Mouse (Mus musculus): ENCODE measurements around the gene Nploc4. TPM values are rescaled to one million over a fixed set of nuclear protein-coding genes. Genes with fewer than 3 reads are reported as not detected.
A peak's percentile ranks its signal among the peaks of the same experiment; 100 is the strongest.

The Nploc4 gene
- total and polyA plus RNA-seq, 3 experiments = 40.6 to 115 (median 50.4) TPM

DNA sequence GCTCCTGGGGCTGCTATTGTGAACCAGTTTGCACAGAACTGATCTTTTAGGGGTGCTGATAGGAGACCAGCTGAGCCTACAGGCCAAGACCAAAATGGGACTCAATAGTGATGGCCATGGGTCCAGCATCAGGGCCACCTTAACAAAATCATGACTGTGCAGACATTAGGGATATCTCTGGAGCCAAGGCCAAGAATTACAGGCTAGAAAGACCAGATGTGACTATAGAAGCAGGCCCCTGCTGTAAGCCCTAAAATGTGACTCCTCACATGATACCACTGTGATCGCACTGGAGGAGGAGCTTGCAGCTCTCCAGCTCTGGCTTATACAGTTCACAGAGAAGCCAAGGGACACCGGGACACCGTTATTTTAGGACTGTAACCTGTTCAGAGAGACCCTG lies 4.8 kb upstream of the Nploc4 start, which contains the start of gene Tspan10:
TSS of gene Tspan10 (plus strand) at position 301 of the 400 bp plus-strand sequence.
- no peak within 1 kb of the TSS for H3K27ac ChIP-seq (ENCODE audit: insufficient read depth, low read depth)
- dilution Hi-C loops (cut with MboI; ENCODE audit: extremely low pct_ligation_motif_present, extremely low pct_unique_long_range_greater_than_20kb, low sequenced_read_pairs) (no loop called here), in situ Hi-C loops (cut with MboI; ENCODE audit: low pct_ligation_motif_present, low pct_unique_long_range_greater_than_20kb, low sequenced_read_pairs) (no loop called here)
- no peaks in the 10 kb centered on the region for H3K36me3 ChIP-seq (replicated peaks in 1 of 2; ENCODE audit: control insufficient read depth in 1 of 2, insufficient read depth in 1 of 2, low read length in 1 of 2)
- no peak within 1 kb of the TSS for H3K9ac ChIP-seq (ENCODE audit: insufficient read depth, low read depth)
- DNase-seq (ENCODE audit: extremely low read depth) = no peak
- H3K4me2 ChIP-seq (ENCODE audit: insufficient read depth, low read depth, poor library complexity, severe bottlenecking) = no peak within 1 kb of the TSS
- no peaks in the 10 kb centered on the region for H3K27me3 ChIP-seq (replicated peaks)
- H3K9me3 ChIP-seq (replicated peaks; ENCODE audit: low read length) = no peaks in the 10 kb centered on the region
- peaks cover 19 to 29% of the 10 kb centered on the region in 2 experiments for H3K4me1 ChIP-seq (ENCODE audit: control insufficient read depth in 1 of 2, insufficient read depth in 2 of 2)
- no peak within 1 kb of the TSS for H3K4me3 ChIP-seq (replicated peaks in 1 of 3; ENCODE audit: low read depth in 2 of 3, low read length in 2 of 3, poor library complexity in 1 of 3)
- TF ChIP-seq NRF1 (IDR thresholded peaks at IDR 0.05; ENCODE audit: low read depth, low read length) (no peak), MEF2A (IDR thresholded peaks at IDR 0.05; ENCODE audit: borderline replicate concordance, low read depth, low read length) (no peak), GABPA (IDR thresholded peaks at IDR 0.05; ENCODE audit: insufficient replicate concordance, low read depth, low read length) (no peak), SMC3 (IDR thresholded peaks at IDR 0.05; ENCODE audit: low read depth, low read length) (no peak)
- peaks cover 1% of the 10 kb centered on the region for H3K79me2 ChIP-seq (replicated peaks; ENCODE audit: control insufficient read depth, extremely low read depth, insufficient read depth, poor library complexity, severe bottlenecking)

GRCm38 (mm10) chr11:120437857-120438385 lies 413 bp upstream of the Nploc4 start:
- H3K4me3 ChIP-seq (replicated peaks in 1 of 3; ENCODE audit: low read depth in 2 of 3, low read length in 2 of 3, poor library complexity in 1 of 3) = peak overlapping the region; percentile 43 to 86 (median 50)
- H3K27ac ChIP-seq (ENCODE audit: insufficient read depth, low read depth) = no peak overlapping the region
- H3K79me2 ChIP-seq (replicated peaks; ENCODE audit: control insufficient read depth, extremely low read depth, insufficient read depth, poor library complexity, severe bottlenecking) = peaks cover 36% of the 10 kb centered on the region
- dilution Hi-C loops (cut with MboI; ENCODE audit: extremely low pct_ligation_motif_present, extremely low pct_unique_long_range_greater_than_20kb, low sequenced_read_pairs) = no loop called here
- DNase-seq (ENCODE audit: extremely low read depth) = no peak
- peak overlapping the region; percentile 79 for H3K9ac ChIP-seq (ENCODE audit: insufficient read depth, low read depth)
- H3K36me3 ChIP-seq (replicated peaks in 1 of 2; ENCODE audit: control insufficient read depth in 1 of 2, insufficient read depth in 1 of 2, low read length in 1 of 2) = peaks cover 20 to 27% of the 10 kb centered on the region in 2 experiments
- no peaks in the 10 kb centered on the region for H3K9me3 ChIP-seq (replicated peaks; ENCODE audit: low read length)
- H3K4me2 ChIP-seq (ENCODE audit: insufficient read depth, low read depth, poor library complexity, severe bottlenecking) = no peak overlapping the region
- H3K4me1 ChIP-seq (ENCODE audit: control insufficient read depth in 1 of 2, insufficient read depth in 2 of 2) = peaks cover 3 to 17% of the 10 kb centered on the region in 2 experiments; a peak in 3 of 4 replicates
- in situ Hi-C loops (cut with MboI; ENCODE audit: low pct_ligation_motif_present, low pct_unique_long_range_greater_than_20kb, low sequenced_read_pairs) = loop anchor here (5.0 kb wide), 1 partner anchor 34 kb away; no protein-coding TSS in a partner anchor
- TF ChIP-seq MAZ (IDR thresholded peaks at IDR 0.05; ENCODE audit: low read depth, low read length) = peak; percentile 8; the same call in 1 of the 2 replicates
- no peak for TF ChIP-seq ZMIZ1 (IDR thresholded peaks at IDR 0.05; ENCODE audit: low read depth, low read length)
- TF ChIP-seq MAFK (IDR thresholded peaks at IDR 0.05; ENCODE audit: insufficient replicate concordance, low read length) = no peak
- no peak for TF ChIP-seq JUN (IDR thresholded peaks at IDR 0.05; ENCODE audit: insufficient read depth, low read depth, low read length)
- no peak for TF ChIP-seq TBP (conservative IDR thresholded peaks at IDR 0.05; ENCODE audit: low read depth, low read length)
- no peak for TF ChIP-seq GABPA (IDR thresholded peaks at IDR 0.05; ENCODE audit: insufficient replicate concordance, low read depth, low read length)
- TF ChIP-seq BHLHE40 (IDR thresholded peaks at IDR 0.05; ENCODE audit: low read depth, low read length) = no peak
- no peak for TF ChIP-seq MXI1 (IDR thresholded peaks at IDR 0.05; ENCODE audit: low read depth, low read length)
- TF ChIP-seq ETS1 (conservative IDR thresholded peaks at IDR 0.05; ENCODE audit: low read depth, low read length) = no peak
- TF ChIP-seq ZNF384 (IDR thresholded peaks at IDR 0.05; ENCODE audit: low read depth, low read length) = peak; percentile 93
- no peaks in the 10 kb centered on the region for H3K27me3 ChIP-seq (replicated peaks)

All from CH12.LX (cell line).